Mouse (Mus musculus): ENCODE data around the gene 1110008P14Rik. TPM values are rescaled to one million over a fixed set of nuclear protein-coding genes. Genes with fewer than 3 reads are reported as not detected.

Gene 1110008P14Rik
- polyA plus RNA-seq, 1 experiment, result 1,007 TPM

DNA sequence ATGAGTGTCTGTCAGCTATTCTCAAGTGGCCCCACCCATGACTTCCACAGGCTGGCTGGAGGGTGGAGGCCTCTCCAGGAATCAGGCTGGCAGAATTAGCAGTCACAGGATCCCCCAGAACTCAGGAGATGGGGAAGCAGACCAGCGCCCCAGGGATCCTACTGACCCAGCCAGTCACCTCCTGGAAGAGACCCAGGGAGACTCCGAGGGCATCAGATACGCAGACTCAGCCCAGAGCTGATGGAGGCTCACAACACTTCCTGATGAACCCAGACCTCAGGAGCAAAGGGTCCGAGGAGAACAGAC, 40.2 kb downstream of the 1110008P14Rik start:
- Histone ChIP-seq H3K27ac (ENCODE audit: insufficient read depth, low read length) (peak overlapping the region; percentile 70), H3K4me1 (ENCODE audit: control insufficient read depth, insufficient read depth, low read length) (peaks cover 14% of the 10 kb centered on the region), H3K4me3 (ENCODE audit: insufficient read depth, low read length) (no peak overlapping the region)
- TF ChIP-seq CTCF (IDR thresholded peaks at IDR 0.05; ENCODE audit: extremely low read depth, insufficient read depth, low read length) (no peak), POLR2A (IDR thresholded peaks at IDR 0.05; ENCODE audit: extremely low read depth, insufficient read depth, low read length) (no peak)

GRCm38 (mm10) chr2:32340836-32341633, 40.7 kb downstream of the 1110008P14Rik start:
- peak overlapping the region; percentile 70 for H3K27ac ChIP-seq (ENCODE audit: insufficient read depth, low read length)

DNA sequence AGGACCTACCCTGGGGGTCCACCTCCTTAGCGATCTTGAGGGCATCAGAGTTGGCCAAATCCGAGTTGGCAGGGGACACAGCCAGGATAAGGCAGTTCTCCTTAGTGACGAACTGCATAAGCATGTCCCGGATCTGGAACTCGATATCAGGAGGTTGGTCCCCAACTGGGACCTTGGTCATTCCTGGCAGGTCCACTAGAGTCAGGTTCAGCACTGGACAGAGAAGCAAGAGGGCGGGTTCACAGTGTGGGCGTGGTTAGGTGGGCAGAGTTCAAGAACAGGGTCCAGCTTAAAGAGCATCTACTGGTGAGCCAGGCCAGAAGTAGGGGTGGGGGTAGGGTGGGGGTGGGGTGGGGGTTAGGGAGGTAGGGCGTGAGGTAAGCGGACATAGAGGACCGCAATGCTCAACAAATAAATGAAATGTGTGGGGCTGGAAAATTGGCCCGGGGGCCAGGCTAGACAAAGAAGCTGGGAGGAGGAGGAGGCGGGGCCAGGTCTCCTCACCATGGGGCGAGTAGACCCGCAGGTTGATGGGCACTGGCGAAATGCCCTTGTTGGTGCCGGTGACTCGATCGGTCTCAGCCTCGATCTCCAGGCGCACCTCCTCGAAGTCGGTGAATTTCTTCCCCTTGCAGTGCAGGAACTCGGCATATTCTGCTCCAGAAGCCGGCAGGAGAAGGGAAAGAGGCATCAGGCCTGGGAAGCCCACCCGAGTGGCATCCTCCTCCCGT, 41.7 kb downstream of the 1110008P14Rik start:
- no peak for TF ChIP-seq CTCF (IDR thresholded peaks at IDR 0.05; ENCODE audit: extremely low read depth, insufficient read depth, low read length)
- TF ChIP-seq POLR2A (IDR thresholded peaks at IDR 0.05; ENCODE audit: extremely low read depth, insufficient read depth, low read length), result no peak
- no peak overlapping the region for H3K4me3 ChIP-seq (ENCODE audit: insufficient read depth, low read length)
- 0 out of 2 replicates have a peak overlapping the region, but pooled peaks have one; percentile 30 for H3K27ac ChIP-seq (ENCODE audit: insufficient read depth, low read length)
- peaks cover 14% of the 10 kb centered on the region for H3K4me1 ChIP-seq (ENCODE audit: control insufficient read depth, insufficient read depth, low read length)

More at GRCm38 (mm10) chr2:32340836-32341633, 40.7 kb downstream of the 1110008P14Rik start:
- Histone ChIP-seq H3K4me1 (ENCODE audit: control insufficient read depth, insufficient read depth, low read length) (peaks cover 14% of the 10 kb centered on the region), H3K4me3 (ENCODE audit: insufficient read depth, low read length) (no peak overlapping the region)
- TF ChIP-seq CTCF (IDR thresholded peaks at IDR 0.05; ENCODE audit: extremely low read depth, insufficient read depth, low read length), result no peak
- TF ChIP-seq POLR2A (IDR thresholded peaks at IDR 0.05; ENCODE audit: extremely low read depth, insufficient read depth, low read length), result peak; percentile 32; the same call in 1 of the 2 replicates

DNA sequence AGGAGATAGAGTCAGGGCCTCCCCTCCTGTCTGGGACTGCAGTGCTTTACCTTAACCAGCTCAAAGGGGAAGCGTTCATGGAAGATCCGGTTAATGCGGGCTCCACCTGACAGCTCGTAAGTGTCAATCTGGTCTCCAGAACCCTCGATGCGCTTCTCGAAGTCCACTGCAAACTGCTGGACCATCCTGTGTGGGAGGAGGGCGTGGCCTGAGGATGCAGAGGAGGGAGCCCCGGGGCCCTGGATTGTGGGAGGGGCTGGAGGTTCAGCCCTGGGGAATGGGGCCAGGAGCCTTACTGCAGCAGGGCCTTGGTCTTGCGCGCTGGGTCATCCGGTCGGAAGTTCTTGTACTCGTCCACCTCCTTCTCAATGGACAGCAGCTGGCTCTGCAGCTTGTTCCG, 45.9 kb downstream of the 1110008P14Rik start:
- Histone ChIP-seq H3K4me3 (ENCODE audit: insufficient read depth, low read length) (no peak overlapping the region), H3K27ac (ENCODE audit: insufficient read depth, low read length) (no peak overlapping the region; the same call in 1 of the 2 replicates), H3K4me1 (ENCODE audit: control insufficient read depth, insufficient read depth, low read length) (no peaks in the 10 kb centered on the region)
- TF ChIP-seq POLR2A (IDR thresholded peaks at IDR 0.05; ENCODE audit: extremely low read depth, insufficient read depth, low read length), result no peak
- no peak for TF ChIP-seq CTCF (IDR thresholded peaks at IDR 0.05; ENCODE audit: extremely low read depth, insufficient read depth, low read length)

DNA sequence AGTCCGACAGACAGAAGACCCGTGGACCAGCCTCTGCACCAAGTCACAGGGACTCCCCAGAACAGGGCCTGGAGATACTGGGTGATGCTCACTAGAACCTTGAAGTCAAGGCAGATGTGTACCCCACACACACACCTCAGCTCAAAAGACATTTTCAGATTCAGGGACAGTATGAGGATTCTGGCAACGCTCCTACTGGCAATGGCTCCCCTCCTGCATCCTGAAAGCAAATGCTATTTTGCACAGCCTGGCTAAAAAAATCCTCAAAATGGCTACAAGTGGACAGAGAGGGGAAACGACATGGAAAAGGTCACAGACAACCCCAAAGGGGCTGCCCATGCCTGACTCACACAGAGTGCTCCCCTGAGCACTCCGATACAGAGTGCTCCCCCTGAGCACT, 49.6 kb downstream of the 1110008P14Rik start:
- TF ChIP-seq POLR2A (IDR thresholded peaks at IDR 0.05; ENCODE audit: extremely low read depth, insufficient read depth, low read length), result no peak
- Histone ChIP-seq H3K4me3 (ENCODE audit: insufficient read depth, low read length) (no peak overlapping the region), H3K4me1 (ENCODE audit: control insufficient read depth, insufficient read depth, low read length) (peaks cover 7% of the 10 kb centered on the region), H3K27ac (ENCODE audit: insufficient read depth, low read length) (no peak overlapping the region)

GRCm38 (mm10) chr2:32329531-32329930, 52.2 kb downstream of the 1110008P14Rik start:
- Histone ChIP-seq H3K4me1 (ENCODE audit: control insufficient read depth, insufficient read depth, low read length) (peaks cover 11% of the 10 kb centered on the region), H3K27ac (ENCODE audit: insufficient read depth, low read length) (no peak overlapping the region), H3K4me3 (ENCODE audit: insufficient read depth, low read length) (no peak overlapping the region)
- TF ChIP-seq CTCF (IDR thresholded peaks at IDR 0.05; ENCODE audit: extremely low read depth, insufficient read depth, low read length) (no peak), POLR2A (IDR thresholded peaks at IDR 0.05; ENCODE audit: extremely low read depth, insufficient read depth, low read length) (no peak; the same call in 1 of the 2 replicates)

GRCm38 (mm10) chr2:32328911-32329460, 52.8 kb downstream of the 1110008P14Rik start:
- H3K4me3 ChIP-seq (ENCODE audit: insufficient read depth, low read length), result no peak overlapping the region
- peaks cover 11% of the 10 kb centered on the region for H3K4me1 ChIP-seq (ENCODE audit: control insufficient read depth, insufficient read depth, low read length)
- TF ChIP-seq CTCF (IDR thresholded peaks at IDR 0.05; ENCODE audit: extremely low read depth, insufficient read depth, low read length) (no peak), POLR2A (IDR thresholded peaks at IDR 0.05; ENCODE audit: extremely low read depth, insufficient read depth, low read length) (no peak)
- peak overlapping the region; percentile 55; the same call in 1 of the 2 replicates for H3K27ac ChIP-seq (ENCODE audit: insufficient read depth, low read length)

- Histone ChIP-seq H3K4me3 (ENCODE audit: insufficient read depth, low read length) (no peak overlapping the region), H3K27ac (ENCODE audit: insufficient read depth, low read length) (no peak overlapping the region), H3K4me1 (ENCODE audit: control insufficient read depth, insufficient read depth, low read length) (peaks cover 13% of the 10 kb centered on the region)
- no peak for TF ChIP-seq CTCF (IDR thresholded peaks at IDR 0.05; ENCODE audit: extremely low read depth, insufficient read depth, low read length)
- TF ChIP-seq POLR2A (IDR thresholded peaks at IDR 0.05; ENCODE audit: extremely low read depth, insufficient read depth, low read length), result no peak
These were observed 54.5 kb downstream of the 1110008P14Rik start for GRCm38 (mm10) chr2:32327200-32327599.

Other genes starting within 250 kb of the 1110008P14Rik start
- 97.6 and 99.1 TPM in 2 replicates for gene Prrc2b, start 230.9 kb downstream of the 1110008P14Rik start, polyA plus RNA-seq (2012; rRNA removed)
- 16.8 and 19.1 TPM in 2 replicates for gene Pomt1, start 145.3 kb downstream of the 1110008P14Rik start, polyA plus RNA-seq (2012; rRNA removed)
- gene Uck1, start 121.8 kb downstream of the 1110008P14Rik start, polyA plus RNA-seq (2012; rRNA removed), result 60.1 and 65.2 TPM in 2 replicates
- 60.1 and 65.0 TPM in 2 replicates for gene Golga2, start 94.6 kb downstream of the 1110008P14Rik start, polyA plus RNA-seq (2012; rRNA removed)
- 256 and 268 TPM in 2 replicates for gene Swi5, start 93.9 kb downstream of the 1110008P14Rik start, polyA plus RNA-seq (2012; rRNA removed)
- gene Ciz1, start 29.6 kb downstream of the 1110008P14Rik start, polyA plus RNA-seq (2012; rRNA removed), result 171 and 184 TPM in 2 replicates
- 1,325 and 1,395 TPM in 2 replicates for gene Dnm1, start 28.6 kb downstream of the 1110008P14Rik start, polyA plus RNA-seq (2012; rRNA removed)
- gene Lcn2, start 6.3 kb upstream of the 1110008P14Rik start, polyA plus RNA-seq (2012; rRNA removed), result 0.25 and 0.58 TPM in 2 replicates
- 57.9 and 63.4 TPM in 2 replicates for gene Ptges2, start 14.0 kb upstream of the 1110008P14Rik start, polyA plus RNA-seq (2012; rRNA removed)
- gene Naif1, start 68.5 kb upstream of the 1110008P14Rik start, polyA plus RNA-seq (2012; rRNA removed), result 3.2 and 3.4 TPM in 2 replicates
- 44.7 and 49.1 TPM in 2 replicates for gene Slc25a25, start 69.5 kb upstream of the 1110008P14Rik start, polyA plus RNA-seq (2012; rRNA removed)
- gene Fam102a, start 153.4 kb upstream of the 1110008P14Rik start, polyA plus RNA-seq (2012; rRNA removed), result 39.2 and 46.7 TPM in 2 replicates
- gene Dpm2, start 188.9 kb upstream of the 1110008P14Rik start, polyA plus RNA-seq (2012; rRNA removed), result 153 and 155 TPM in 2 replicates
- gene Pip5kl1, start 192.9 kb upstream of the 1110008P14Rik start, polyA plus RNA-seq (2012; rRNA removed), result 31.3 and 37.6 TPM in 2 replicates
- 1.0 TPM in 2 replicates for gene 9430097D07Rik, start 193.7 kb upstream of the 1110008P14Rik start, polyA plus RNA-seq (2012; rRNA removed)
- 34.8 and 36.6 TPM in 2 replicates for gene St6galnac4, start 205.2 kb upstream of the 1110008P14Rik start, polyA plus RNA-seq (2012; rRNA removed)
- 101 and 110 TPM in 2 replicates for gene St6galnac6, start 217.8 kb upstream of the 1110008P14Rik start, polyA plus RNA-seq (2012; rRNA removed)
- 118 and 127 TPM in 2 replicates for gene Ak1, start 239.8 kb upstream of the 1110008P14Rik start, polyA plus RNA-seq (2012; rRNA removed)